Mouse (Mus musculus): ENCODE measurements around the gene Heatr6. TPM values are rescaled to one million over a fixed set of nuclear protein-coding genes. Genes with fewer than 3 reads are reported as not detected.
A peak's percentile ranks its signal among the peaks of the same experiment; 100 is the strongest.

Gene Heatr6
- total and polyA plus RNA-seq, 3 experiments, result 17.4 to 24.4 (median 17.6) TPM

DNA sequence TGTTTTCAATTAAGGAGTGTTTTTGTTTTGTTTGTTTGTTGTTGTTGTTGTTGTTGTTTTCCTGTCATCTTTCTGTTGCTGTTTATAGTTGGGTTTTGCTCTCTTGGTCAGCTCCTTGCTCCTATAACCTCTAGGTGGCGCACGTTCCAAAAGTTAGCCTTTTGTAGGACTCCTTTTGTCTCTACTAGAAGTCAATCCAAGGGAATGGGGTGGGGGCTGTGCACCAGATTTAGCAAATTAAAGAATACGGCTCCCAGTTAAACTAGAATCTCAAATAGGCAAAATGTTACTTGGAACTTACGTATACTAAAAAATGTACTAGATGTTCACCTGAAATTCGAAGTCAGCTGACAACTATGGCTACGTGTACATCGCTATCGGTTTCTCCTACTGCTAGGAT is 48.7 kb downstream of the Heatr6 start:
- Histone ChIP-seq H3K27ac (ENCODE audit: insufficient read depth, low read depth) (no peak overlapping the region), H3K27me3 (replicated peaks) (no peaks in the 10 kb centered on the region), H3K9me3 (replicated peaks; ENCODE audit: low read length) (peaks cover 6% of the 10 kb centered on the region), H3K4me2 (ENCODE audit: insufficient read depth, low read depth, poor library complexity, severe bottlenecking) (no peak overlapping the region), H3K79me2 (replicated peaks; ENCODE audit: control insufficient read depth, extremely low read depth, insufficient read depth, poor library complexity, severe bottlenecking) (no peaks in the 10 kb centered on the region), H3K9ac (ENCODE audit: insufficient read depth, low read depth) (no peak overlapping the region), H3K36me3 (replicated peaks in 1 of 2; ENCODE audit: control insufficient read depth in 1 of 2, insufficient read depth in 1 of 2, low read length in 1 of 2) (no peaks in the 10 kb centered on the region), H3K4me3 (replicated peaks in 1 of 3; ENCODE audit: low read depth in 2 of 3, low read length in 2 of 3, poor library complexity in 1 of 3) (no peak overlapping the region), H3K4me1 (ENCODE audit: control insufficient read depth in 1 of 2, insufficient read depth in 2 of 2) (peaks cover 3 to 8% of the 10 kb centered on the region in 2 experiments; a peak in 3 of 4 replicates)
- peak; percentile 65 for DNase-seq (ENCODE audit: extremely low read depth)
- in situ Hi-C loops (cut with MboI; ENCODE audit: low pct_ligation_motif_present, low pct_unique_long_range_greater_than_20kb, low sequenced_read_pairs), result no loop called here
- TF ChIP-seq CTCF (conservative IDR thresholded peaks at IDR 0.05 in 1 of 2, IDR thresholded peaks at IDR 0.05 in 1 of 2; ENCODE audit: low read depth in 2 of 2, low read length in 2 of 2) (peak; percentile 24 to 87; a peak in 3 of 4 replicates), SMC3 (IDR thresholded peaks at IDR 0.05; ENCODE audit: low read depth, low read length) (peak; percentile 84), RAD21 (IDR thresholded peaks at IDR 0.05; ENCODE audit: low read depth, low read length) (peak; percentile 81), NRF1 (IDR thresholded peaks at IDR 0.05; ENCODE audit: low read depth, low read length) (no peak), BHLHE40 (IDR thresholded peaks at IDR 0.05; ENCODE audit: low read depth, low read length) (peak; percentile 41; the same call in 1 of the 2 replicates), RCOR1 (conservative IDR thresholded peaks at IDR 0.05; ENCODE audit: low read depth, low read length) (no peak), JUND (conservative IDR thresholded peaks at IDR 0.05; ENCODE audit: low read depth, low read length) (0 out of 2 replicates have a peak, but pooled peaks have one; percentile 24), ELF1 (IDR thresholded peaks at IDR 0.05; ENCODE audit: low read depth, low read length) (peak; percentile 29; the same call in 1 of the 2 replicates), ZMIZ1 (IDR thresholded peaks at IDR 0.05; ENCODE audit: low read depth, low read length) (no peak), ZC3H11A (IDR thresholded peaks at IDR 0.05; ENCODE audit: low read depth, low read length) (peak; percentile 33), MAZ (IDR thresholded peaks at IDR 0.05; ENCODE audit: low read depth, low read length) (peak; percentile 47; the same call in 1 of the 2 replicates), SIN3A (IDR thresholded peaks at IDR 0.05; ENCODE audit: low read length) (no peak)
- dilution Hi-C loops (cut with MboI; ENCODE audit: extremely low pct_ligation_motif_present, extremely low pct_unique_long_range_greater_than_20kb, low sequenced_read_pairs), result no loop called here

DNA sequence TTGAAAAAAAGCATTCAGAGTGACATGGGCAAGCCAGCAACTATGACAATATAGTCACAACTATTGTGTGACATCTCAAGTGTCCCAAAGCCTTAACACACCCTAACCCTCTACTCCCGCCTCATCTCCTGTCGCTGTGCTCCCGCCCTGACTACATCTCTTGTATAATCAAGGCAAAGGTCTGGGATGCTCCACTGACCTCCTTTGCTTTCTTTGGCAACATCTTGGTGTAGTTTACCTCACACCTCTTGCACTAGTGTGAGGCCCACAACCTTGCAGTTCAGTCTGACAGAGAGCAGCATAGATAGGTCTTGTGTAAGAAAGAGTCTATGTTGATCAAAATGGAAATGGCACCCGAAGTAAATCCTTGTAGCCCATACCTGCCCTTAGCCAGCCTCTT is 49.1 kb downstream of the Heatr6 start:
- Histone ChIP-seq H3K27me3 (replicated peaks) (no peaks in the 10 kb centered on the region), H3K79me2 (replicated peaks; ENCODE audit: control insufficient read depth, extremely low read depth, insufficient read depth, poor library complexity, severe bottlenecking) (no peaks in the 10 kb centered on the region), H3K4me1 (ENCODE audit: control insufficient read depth in 1 of 2, insufficient read depth in 2 of 2) (peaks cover 0 to 4% of the 10 kb centered on the region in 2 experiments; a peak in 2 of 4 replicates), H3K27ac (ENCODE audit: insufficient read depth, low read depth) (no peak overlapping the region), H3K9ac (ENCODE audit: insufficient read depth, low read depth) (no peak overlapping the region), H3K36me3 (replicated peaks in 1 of 2; ENCODE audit: control insufficient read depth in 1 of 2, insufficient read depth in 1 of 2, low read length in 1 of 2) (no peaks in the 10 kb centered on the region), H3K4me3 (replicated peaks in 1 of 3; ENCODE audit: low read depth in 2 of 3, low read length in 2 of 3, poor library complexity in 1 of 3) (no peak overlapping the region), H3K4me2 (ENCODE audit: insufficient read depth, low read depth, poor library complexity, severe bottlenecking) (no peak overlapping the region), H3K9me3 (replicated peaks; ENCODE audit: low read length) (peaks cover 6% of the 10 kb centered on the region)
- in situ Hi-C loops (cut with MboI; ENCODE audit: low pct_ligation_motif_present, low pct_unique_long_range_greater_than_20kb, low sequenced_read_pairs) (no loop called here), dilution Hi-C loops (cut with MboI; ENCODE audit: extremely low pct_ligation_motif_present, extremely low pct_unique_long_range_greater_than_20kb, low sequenced_read_pairs) (no loop called here)
- TF ChIP-seq ELF1 (IDR thresholded peaks at IDR 0.05; ENCODE audit: low read depth, low read length), result no peak
- no peak for DNase-seq (ENCODE audit: extremely low read depth)

DNA sequence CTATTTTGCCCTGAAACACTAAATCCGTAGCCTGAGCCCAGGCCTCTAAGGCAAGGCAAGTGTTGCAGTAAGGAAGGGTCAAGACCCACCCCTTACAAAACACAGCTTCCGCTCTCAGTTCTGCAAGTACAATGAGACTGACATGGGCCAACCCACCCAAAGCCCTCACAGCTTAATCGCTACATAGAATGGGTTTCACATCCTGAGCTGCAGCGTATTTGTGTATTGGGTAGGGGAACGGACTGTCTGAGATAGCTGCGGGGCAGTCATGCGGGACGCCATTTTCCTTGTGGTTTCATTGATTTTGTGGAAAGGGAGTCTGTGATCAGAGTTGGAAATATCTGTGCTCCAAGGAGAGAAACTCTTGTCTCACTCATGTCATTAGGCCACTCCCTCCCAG is 56.9 kb downstream of the Heatr6 start:
- Histone ChIP-seq H3K79me2 (replicated peaks; ENCODE audit: control insufficient read depth, extremely low read depth, insufficient read depth, poor library complexity, severe bottlenecking) (no peaks in the 10 kb centered on the region), H3K4me1 (ENCODE audit: control insufficient read depth in 1 of 2, insufficient read depth in 2 of 2) (peaks cover 4 to 18% of the 10 kb centered on the region in 2 experiments; a peak in 3 of 4 replicates), H3K4me2 (ENCODE audit: insufficient read depth, low read depth, poor library complexity, severe bottlenecking) (no peak overlapping the region), H3K9ac (ENCODE audit: insufficient read depth, low read depth) (no peak overlapping the region), H3K4me3 (replicated peaks in 1 of 3; ENCODE audit: low read depth in 2 of 3, low read length in 2 of 3, poor library complexity in 1 of 3) (no peak overlapping the region), H3K36me3 (replicated peaks in 1 of 2; ENCODE audit: control insufficient read depth in 1 of 2, insufficient read depth in 1 of 2, low read length in 1 of 2) (no peaks in the 10 kb centered on the region), H3K27ac (ENCODE audit: insufficient read depth, low read depth) (no peak overlapping the region), H3K9me3 (replicated peaks; ENCODE audit: low read length) (peaks cover 6% of the 10 kb centered on the region), H3K27me3 (replicated peaks) (no peaks in the 10 kb centered on the region)
- TF ChIP-seq TCF12 (IDR thresholded peaks at IDR 0.05; ENCODE audit: low read depth, low read length) (0 out of 2 replicates have a peak, but pooled peaks have one; percentile 21), RCOR1 (conservative IDR thresholded peaks at IDR 0.05; ENCODE audit: low read depth, low read length) (no peak), EP300 (IDR thresholded peaks at IDR 0.05; ENCODE audit: low read length) (0 out of 2 replicates have a peak, but pooled peaks have one; percentile 22), E2F4 (IDR thresholded peaks at IDR 0.05; ENCODE audit: insufficient replicate concordance, low read depth, low read length) (no peak), HCFC1 (IDR thresholded peaks at IDR 0.05; ENCODE audit: low read depth, low read length) (peak; percentile 25; the same call in 1 of the 2 replicates), JUND (conservative IDR thresholded peaks at IDR 0.05; ENCODE audit: low read depth, low read length) (no peak), IRF4 (IDR thresholded peaks at IDR 0.05; ENCODE audit: low read depth, low read length) (0 out of 2 replicates have a peak, but pooled peaks have one; percentile 37), MXI1 (IDR thresholded peaks at IDR 0.05; ENCODE audit: low read depth, low read length) (0 out of 2 replicates have a peak, but pooled peaks have one; percentile 29)
- dilution Hi-C loops (cut with MboI; ENCODE audit: extremely low pct_ligation_motif_present, extremely low pct_unique_long_range_greater_than_20kb, low sequenced_read_pairs), result no loop called here
- DNase-seq (ENCODE audit: extremely low read depth), result no peak
- in situ Hi-C loops (cut with MboI; ENCODE audit: low pct_ligation_motif_present, low pct_unique_long_range_greater_than_20kb, low sequenced_read_pairs), result no loop called here
